Comparison of ENCODE assay signal across 8 mouse cellular contexts in the genomic region with DNA sequence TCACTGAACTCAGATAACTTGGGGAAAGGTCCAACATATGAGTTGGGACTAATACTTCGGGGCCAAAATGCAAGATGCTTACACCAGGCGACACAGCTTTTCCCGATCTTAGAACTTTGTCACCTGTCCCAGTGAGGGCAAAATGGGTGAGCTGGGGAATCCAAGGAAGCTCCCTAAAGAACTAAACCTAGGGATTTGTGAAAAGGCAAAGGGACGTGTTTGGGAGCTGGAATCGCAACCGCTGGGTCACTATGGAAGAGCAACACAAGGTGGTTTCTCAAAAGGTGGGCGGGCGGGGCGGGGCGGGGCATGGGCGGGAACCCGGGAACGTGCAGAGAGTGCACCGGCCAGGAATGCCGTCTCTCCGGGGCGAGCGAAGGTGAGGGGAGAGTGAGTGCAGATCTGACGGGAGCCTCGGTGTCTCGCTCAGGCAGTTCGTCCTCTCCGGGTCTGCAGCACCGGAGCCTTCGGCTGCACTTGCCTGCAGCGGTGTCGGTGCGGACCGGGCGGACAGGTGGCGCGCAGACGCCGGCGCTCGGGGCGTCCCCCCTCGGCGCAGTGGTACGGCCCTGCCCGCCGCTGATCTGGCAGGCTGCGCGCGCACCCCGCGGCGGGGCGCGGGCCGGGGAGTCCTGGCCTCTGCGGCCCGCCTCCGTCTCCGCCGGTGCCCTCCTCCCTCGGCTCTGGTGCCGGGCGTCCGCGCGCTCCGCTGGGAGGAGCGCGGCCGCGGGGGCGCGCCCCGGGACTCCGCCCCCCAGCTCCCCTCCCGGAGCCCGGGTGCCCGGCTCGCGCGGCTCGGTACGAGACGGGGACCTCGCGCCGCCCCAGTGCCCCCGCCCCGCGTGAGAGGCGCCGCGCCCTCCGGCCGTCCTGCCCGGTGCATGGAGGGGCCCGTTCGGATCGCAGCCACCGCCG. TPM values are rescaled to one million over a fixed set of nuclear protein-coding genes. Genes with fewer than 3 reads are reported as not detected.
DNase-seq lines count a peak whose midpoint lies in the region; ATAC-seq and TF ChIP-seq lines count a peak whose summit lies in the region.

Cdon (plus strand) TSS at position 324 of the 915 bp plus-strand sequence.

- peak within 1 kb of the TSS; percentile 91 for H3K4me3 ChIP-seq in cerebellum, adult 2 months (replicated peaks; ENCODE audit: insufficient read depth, low read depth, low read length)
- H3K4me3 ChIP-seq in lung, embryonic 14.5 days (ENCODE audit: low read depth, low read length): peak within 1 kb of the TSS; percentile 87

- H3K4me1 ChIP-seq in cerebellum, adult 2 months (ENCODE audit: control insufficient read depth, insufficient read depth, low read length): no peaks in the 10 kb centered on the region; the same call in 1 of the 2 replicates
- H3K4me1 ChIP-seq in lung, embryonic 14.5 days (ENCODE audit: insufficient read depth): no peaks in the 10 kb centered on the region

- DNase-seq in MN1 (ENCODE audit: low spot score): peak; percentile 92
- DNase-seq in cerebellum, adult 2 months: peak; percentile 92
- DNase-seq in forelimb bud, embryonic 11.5 days (ENCODE audit: low read depth, low spot score): peak; percentile 86
- peak; percentile 92 for DNase-seq in heart, postnatal 4 days
- peak; percentile 60 to 74 for DNase-seq in layer of hippocampus, adult 8-10 months (ENCODE audit: low spot score in 2 of 2)
- peak; percentile 95 for DNase-seq in lung, embryonic 14.5 days
- DNase-seq in ovary, adult 18-20 months (ENCODE audit: low spot score): peak; percentile 89
- DNase-seq in thymus, postnatal 0 days (ENCODE audit: low spot score): peak; percentile 94

- peak within 1 kb of the TSS; percentile 100 for H3K27ac ChIP-seq in cerebellum, adult 2 months (ENCODE audit: insufficient read depth, low read length)
- peak within 1 kb of the TSS; percentile 89 for H3K27ac ChIP-seq in lung, embryonic 14.5 days (ENCODE audit: low read depth)

- peak within 1 kb of the TSS; percentile 85 for H3K9ac ChIP-seq in lung, embryonic 14.5 days

- ATAC-seq in lung, embryonic 14.5 days (ENCODE audit: insufficient read depth): peak; percentile 96

- no peaks in the 10 kb centered on the region for H3K27me3 ChIP-seq in cerebellum, adult 2 months (ENCODE audit: control insufficient read depth, insufficient read depth, low read length)
- H3K27me3 ChIP-seq in lung, embryonic 14.5 days (ENCODE audit: insufficient read depth, low read length): peaks cover 19% of the 10 kb centered on the region

- no peak; the same call in 1 of the 2 replicates for TF ChIP-seq POLR2A in cerebellum, adult 2 months (IDR thresholded peaks at IDR 0.05; ENCODE audit: borderline replicate concordance, insufficient read depth, low read length)

- no peaks in the 10 kb centered on the region for H3K36me3 ChIP-seq in lung, embryonic 14.5 days (ENCODE audit: insufficient read depth)

- H3K9me3 ChIP-seq in lung, embryonic 14.5 days (ENCODE audit: low read depth, low read length): no peaks in the 10 kb centered on the region

- TF ChIP-seq CTCF in cerebellum, adult 2 months (IDR thresholded peaks at IDR 0.05; ENCODE audit: borderline replicate concordance, insufficient read depth, low read depth, low read length): no peak
- no peak for TF ChIP-seq CTCF in lung, embryonic 14.5 days (IDR thresholded peaks at IDR 0.05; ENCODE audit: low read depth)

- H3K4me2 ChIP-seq in lung, embryonic 14.5 days: peak within 1 kb of the TSS; percentile 78

- under 1% methylated on average over 76 of the region's 97 CpGs for WGBS in cerebellum, adult 2 months
- 1% methylated on average over 65 of the region's 97 CpGs for WGBS in lung, embryonic 14.5 days

RNA-seq across cellular contexts. Expression of gene Cdon, which starts in this region (rescaled TPM):
- 13.2 and 15.6 TPM in 2 replicates for polyA plus RNA-seq in cerebellum, adult 2 months (2012; rRNA removed)
- total RNA-seq in heart, postnatal 4 days (2021): 10 to 100 TPM; 30.0 to 33.3 TPM
- total RNA-seq in layer of hippocampus, adult 8-10 months (2022): 10 to 100 TPM; 12.6 to 13.9 (median 13.9) TPM
- polyA plus RNA-seq in lung, embryonic 14.5 days (2014; fragmentation: Nextera tagmentation; extraction: Ambion mirVana): 5.2 and 5.4 TPM in 2 replicates
- 1.5 and 2.0 TPM in 2 replicates for polyA plus RNA-seq in thymus, postnatal 0 days (2015; fragmentation: Nextera tagmentation; extraction: Ambion mirVana)

Comparison
In these comparisons a context has a peak if more than half of its experiments do, and no peak if none do; other contexts are left out.
1. Peak in every context shown above with its lines: DNase-seq, ATAC-seq, H3K4me3 ChIP-seq and H3K27ac ChIP-seq.